Mouse (Mus musculus): ENCODE results near the gene Stra8.

DNA sequence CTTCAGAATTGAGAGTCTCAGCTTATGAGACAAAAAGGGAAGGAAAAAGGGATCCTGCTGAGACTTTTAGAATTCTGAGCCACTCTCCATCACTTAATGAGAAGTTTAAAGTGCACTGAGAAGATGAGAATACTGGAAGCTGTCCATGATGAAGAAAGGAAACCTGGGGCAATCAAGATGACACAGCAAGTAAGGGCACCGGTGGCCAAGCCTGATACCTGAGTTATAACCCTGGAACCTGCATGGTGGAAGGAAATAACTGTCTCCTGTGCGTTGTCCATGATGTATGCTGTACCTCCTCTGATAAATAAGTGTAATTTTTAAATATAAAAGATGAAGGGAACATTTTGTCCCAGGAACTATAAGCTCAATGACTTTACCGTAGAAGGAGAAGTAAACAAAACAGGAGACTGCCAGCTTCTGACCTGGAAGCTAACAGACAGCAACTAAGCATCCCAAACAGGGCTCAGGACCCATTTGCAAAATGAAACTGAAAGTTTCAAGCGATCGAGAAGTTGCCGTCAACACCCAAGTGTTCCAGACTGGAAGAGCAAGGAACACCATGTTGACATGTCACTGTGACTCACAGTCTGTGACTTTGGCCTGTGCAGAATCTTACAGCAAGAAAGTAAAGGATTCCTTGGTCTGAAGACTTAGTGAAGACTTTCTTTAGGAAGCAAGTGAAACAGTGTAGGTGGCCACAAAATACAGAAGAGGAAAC lies 46.0 kb downstream of the Stra8 start:
- TF ChIP-seq MAFK (IDR thresholded peaks at IDR 0.05; ENCODE audit: insufficient read depth, low read depth, low read length) (no peak), CHD2 (IDR thresholded peaks at IDR 0.05; ENCODE audit: low read depth, low read length) (no peak)

Measured in ES-E14 (cell line).